Mouse (Mus musculus) layer of hippocampus, adult 6 months (tissue): ENCODE data around the gene Olfr1344. TPM values are rescaled to one million over a fixed set of nuclear protein-coding genes. Genes with fewer than 3 reads are reported as not detected.

Experiments used
- long read RNA-seq, 2 experiments: library from polyadenylated mRNA; unstranded; transcript quantifications; one replicate each; pipeline ENCODE4 v2.0.0; 2019 to 2020
- polyA plus RNA-seq: library from polyadenylated mRNA; unstranded; fragments of <200 nt; fragmentation: Nextera tagmentation; gene quantifications from 2 replicates; pipeline ENCODE4 v1.2.3, GENCODE M21; 2021

The Olfr1344 gene
- polyA plus RNA-seq: 1.4 and 1.7 TPM in 2 replicates
- long read RNA-seq, experiment 1, partial matches to known transcripts: 0 of 1 reads
- long read RNA-seq, experiment 1, other reads (novel, unspliced or antisense): 0 of 1 reads
- long read RNA-seq, experiment 2: 0 reads

GRCm38 (mm10) chr7:6438388-6438787 is at the start of gene Olfr1344:
TSS of gene Olfr1344 (plus strand) at chr7:6438688.

GRCm38 (mm10) chr7:6397996-6398975 is 40.2 kb upstream of the Olfr1344 start, which contains the start of gene Smim17:
TSS of gene Smim17 (plus strand) at chr7:6398715.

GRCm38 (mm10) chr7:6410043-6410442 is 28.4 kb upstream of the Olfr1344 start, which contains the start of gene Gm20715:
TSS of gene Gm20715 (plus strand) at chr7:6410277.

GRCm38 (mm10) chr7:6455868-6456267 is 17.4 kb downstream of the Olfr1344 start, which contains the start of gene Olfr1336:
TSS of gene Olfr1336 (plus strand) at chr7:6456168.

GRCm38 (mm10) chr7:6466951-6467350 is 28.5 kb downstream of the Olfr1344 start, which contains the start of gene Olfr1346:
TSS of gene Olfr1346 (plus strand) at chr7:6467101.

GRCm38 (mm10) chr7:6486841-6487240 is 48.4 kb downstream of the Olfr1344 start, which contains the start of gene Olfr5:
TSS of gene Olfr5 (minus strand) at chr7:6486941.

Other genes starting within 250 kb of the Olfr1344 start
- not detected in 2 replicates for gene Galp, start 241.6 kb upstream of the Olfr1344 start, polyA plus RNA-seq
- gene Zscan5b, start 216.4 kb upstream of the Olfr1344 start, polyA plus RNA-seq: not detected in 2 replicates
- not detected in 2 replicates for gene Epp13, start 186.0 kb upstream of the Olfr1344 start, polyA plus RNA-seq
- 13.7 and 16.4 TPM in 2 replicates for gene Zfp667, start 152.1 kb upstream of the Olfr1344 start, polyA plus RNA-seq
- 6.0 and 7.6 TPM in 2 replicates for gene Zfp583, start 107.4 kb upstream of the Olfr1344 start, polyA plus RNA-seq
- 1.6 and 1.8 TPM in 2 replicates for gene Gm3854, start 94.9 kb upstream of the Olfr1344 start, polyA plus RNA-seq
- gene Zfp78, start 75.4 kb upstream of the Olfr1344 start, polyA plus RNA-seq: 2.5 and 3.9 TPM in 2 replicates
- gene Zfp28, start 55.4 kb upstream of the Olfr1344 start, polyA plus RNA-seq: 3.8 and 4.9 TPM in 2 replicates
- gene Smim17, start 40.0 kb upstream of the Olfr1344 start, polyA plus RNA-seq: 3.7 and 4.4 TPM in 2 replicates
- 0.06 and 0.09 TPM in 2 replicates for gene Gm20715, start 28.4 kb upstream of the Olfr1344 start, polyA plus RNA-seq
- gene Olfr1336, start 17.5 kb downstream of the Olfr1344 start, polyA plus RNA-seq: 0.05 TPM in 1 of 2 replicates, not detected in the other
- gene Olfr1346, start 28.4 kb downstream of the Olfr1344 start, polyA plus RNA-seq: not detected in 2 replicates
- gene Olfr5, start 48.3 kb downstream of the Olfr1344 start, polyA plus RNA-seq: not detected in 2 replicates
- not detected in 2 replicates for gene Olfr1347, start 61.1 kb downstream of the Olfr1344 start, polyA plus RNA-seq
- gene Olfr1348, start 70.1 kb downstream of the Olfr1344 start, polyA plus RNA-seq: not detected in 2 replicates
- not detected in 2 replicates for gene Olfr1349, start 84.3 kb downstream of the Olfr1344 start, polyA plus RNA-seq
- not detected in 2 replicates for gene Olfr1350, start 126.2 kb downstream of the Olfr1344 start, polyA plus RNA-seq